Mouse (Mus musculus) mature B cell (primary cell): Measurements from ENCODE around the gene Sccpdh.
"Not testable (repeated sequence)": the region's sequence is repeated elsewhere in the genome, so short reads cannot be mapped to it uniquely, and the experiment has no call there.

Source experiments
- in situ Hi-C: fragments of 300-500 bp; cut with MboI; formaldehyde crosslinking; loops from 2 replicates; pipeline ENCODE4 v1.14.3; 2019

Sccpdh gene

GRCm38 (mm10) chr1:179668836-179669537, 977 bp downstream of the Sccpdh start:
- in situ Hi-C loops: no loop called here

- in situ Hi-C loops: no loop called here
These were observed 6.3 kb downstream of the Sccpdh start for GRCm38 (mm10) chr1:179674355-179674754.

GRCm38 (mm10) chr1:179677031-179677430, 9.0 kb downstream of the Sccpdh start:
- in situ Hi-C loops: no loop called here

GRCm38 (mm10) chr1:179679326-179679725, 11.3 kb downstream of the Sccpdh start:
- in situ Hi-C loops: no loop called here

GRCm38 (mm10) chr1:179682753-179683152, 14.7 kb downstream of the Sccpdh start:
- in situ Hi-C loops: not testable (repeated sequence)

GRCm38 (mm10) chr1:179686348-179686747, 18.3 kb downstream of the Sccpdh start:
- in situ Hi-C loops: no loop called here

GRCm38 (mm10) chr1:179686781-179687180, 18.8 kb downstream of the Sccpdh start:
- in situ Hi-C loops: no loop called here

- in situ Hi-C loops: no loop called here
These were observed 19.3 kb downstream of the Sccpdh start for GRCm38 (mm10) chr1:179687305-179687704.

- in situ Hi-C loops: no loop called here
These were observed 20.0 kb downstream of the Sccpdh start for GRCm38 (mm10) chr1:179687966-179688365.

- in situ Hi-C loops: no loop called here
These were observed 20.4 kb downstream of the Sccpdh start for GRCm38 (mm10) chr1:179688415-179688814.

- in situ Hi-C loops: no loop called here
These were observed 20.9 kb downstream of the Sccpdh start for GRCm38 (mm10) chr1:179688914-179689313.

- in situ Hi-C loops: no loop called here
These were observed 21.5 kb downstream of the Sccpdh start for GRCm38 (mm10) chr1:179689479-179689878.

- in situ Hi-C loops: no loop called here
These were observed 36.1 kb downstream of the Sccpdh start for GRCm38 (mm10) chr1:179704150-179704549.

- in situ Hi-C loops: no loop called here
These were observed 37.1 kb downstream of the Sccpdh start for GRCm38 (mm10) chr1:179705154-179705553.

- in situ Hi-C loops: no loop called here
These were observed 41.4 kb downstream of the Sccpdh start for GRCm38 (mm10) chr1:179709390-179709789.

GRCm38 (mm10) chr1:179710739-179711138, 42.7 kb downstream of the Sccpdh start:
- in situ Hi-C loops: no loop called here

GRCm38 (mm10) chr1:179712658-179713057, 44.6 kb downstream of the Sccpdh start:
- in situ Hi-C loops: no loop called here

GRCm38 (mm10) chr1:179713367-179713766, 45.4 kb downstream of the Sccpdh start:
- in situ Hi-C loops: no loop called here

- in situ Hi-C loops: not testable (repeated sequence)
These were observed 47.3 kb downstream of the Sccpdh start for GRCm38 (mm10) chr1:179715289-179715688.

- in situ Hi-C loops: no loop called here
These were observed 47.8 kb downstream of the Sccpdh start for GRCm38 (mm10) chr1:179715786-179716185.

GRCm38 (mm10) chr1:179722811-179723469, 54.9 kb downstream of the Sccpdh start:
- in situ Hi-C loops: no loop called here

- in situ Hi-C loops: no loop called here
These were observed 60.7 kb downstream of the Sccpdh start for GRCm38 (mm10) chr1:179728661-179729060.

- in situ Hi-C loops: no loop called here
These were observed 63.4 kb downstream of the Sccpdh start for GRCm38 (mm10) chr1:179731391-179731790.
